Mouse (Mus musculus) bone marrow, adult 2 months (tissue): ENCODE measurements around the gene Map3k11.
A peak's percentile ranks its signal among the peaks of the same experiment; 100 is the strongest.

Experiments used
- CTCF ChIP-seq: fragments of 200-500 bp; IDR thresholded peaks from 2 replicates; pipeline ENCODE4 v1.5.1; 2011; ENCODE audit warnings: low read length, control low read depth; ENCODE audit not compliant: control insufficient read depth, insufficient read depth
- POLR2A ChIP-seq: fragments of 200-500 bp; IDR thresholded peaks from 2 replicates; pipeline ENCODE4 v1.6.1; 2011; ENCODE audit warnings: low read depth, mild to moderate bottlenecking, control low read depth, low read length, borderline replicate concordance; ENCODE audit not compliant: control insufficient read depth

- TF ChIP-seq POLR2A, result peak; percentile 67; the same call in 1 of the 2 replicates
- no peak for TF ChIP-seq CTCF
Observed at GRCm38 (mm10) chr19:5688200-5689087, at the start of gene Map3k11, which contains the start of gene Pcnx3.
